Mouse (Mus musculus) small intestine, adult 2 months (tissue): ENCODE results near the gene Lamtor2.

Source experiments
- CTCF ChIP-seq: fragments of 200-500 bp; IDR thresholded peaks from 2 replicates; pipeline ENCODE4 v1.5.1; 2012; ENCODE audit warnings: low read depth, mild to moderate bottlenecking, control low read depth, inconsistent platforms, low read length, moderate library complexity, mixed read lengths; ENCODE audit not compliant: insufficient replicate concordance, insufficient read length; ENCODE audit errors: extremely low read depth
- POLR2A ChIP-seq: fragments of 200-500 bp; IDR thresholded peaks from 2 replicates; pipeline ENCODE4 v1.6.1; 2012; ENCODE audit warnings: low read depth, mild to moderate bottlenecking, control low read depth, inconsistent platforms, low read length, moderate library complexity

- TF ChIP-seq CTCF (no peak), POLR2A (no peak)
These were observed 20.0 kb upstream of the Lamtor2 start for GRCm38 (mm10) chr3:88572835-88573234.
